Mouse (Mus musculus): ENCODE results near the gene Rgr. TPM values are rescaled to one million over a fixed set of nuclear protein-coding genes. Genes with fewer than 3 reads are reported as not detected.

The Rgr gene
- total RNA-seq (2021), result not detected
- long read RNA-seq, experiment 1, result 0 reads
- long read RNA-seq, experiment 2, result 0 reads

DNA sequence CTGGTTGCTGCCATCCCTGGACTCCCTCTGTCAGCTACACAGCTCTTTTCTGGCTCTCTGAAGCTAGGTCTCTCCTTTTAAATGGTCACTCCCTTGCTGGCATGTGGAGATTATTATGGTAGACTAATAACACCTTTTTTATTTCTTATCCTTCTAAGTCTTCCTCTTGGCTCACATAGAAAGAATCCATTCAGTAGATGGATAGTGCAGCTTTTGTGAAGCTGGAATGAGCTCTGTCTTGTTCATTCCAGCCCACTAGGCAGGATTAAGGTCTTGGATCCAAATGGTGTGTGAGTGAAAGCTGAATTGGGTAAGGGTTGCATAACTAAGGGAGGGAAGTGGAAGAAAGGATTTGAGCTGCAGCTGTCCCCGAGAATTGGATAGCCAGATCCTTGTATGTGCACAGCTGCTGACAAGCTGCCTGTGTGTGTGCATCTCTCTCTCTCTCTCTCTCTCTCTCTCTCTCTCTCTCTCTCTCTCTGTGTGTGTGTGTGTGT is at the start of gene Rgr:
Rgr (minus strand) TSS at position 51 of the 497 bp plus-strand sequence.
- Histone ChIP-seq H3K27ac (no peak within 1 kb of the TSS), H3K4me3 (no peak within 1 kb of the TSS)
- no peak for TF ChIP-seq CTCF (conservative IDR thresholded peaks at IDR 0.05)
- peak in 1 of 2 experiments; percentile 6 for DNase-seq (ENCODE audit: low spot score in 2 of 2)

GRCm38 (mm10) chr14:37097956-37098530 is 49.3 kb upstream of the Rgr start, which contains the start of gene Cdhr1:
Gene Cdhr1, minus strand, starts transcription at chr14:37098347.
- DNase-seq (ENCODE audit: low spot score in 2 of 2), result no peak
- Histone ChIP-seq H3K4me3 (peak within 1 kb of the TSS; percentile 58), H3K27ac (peak within 1 kb of the TSS; percentile 48)
- TF ChIP-seq CTCF (conservative IDR thresholded peaks at IDR 0.05), result no peak

DNA sequence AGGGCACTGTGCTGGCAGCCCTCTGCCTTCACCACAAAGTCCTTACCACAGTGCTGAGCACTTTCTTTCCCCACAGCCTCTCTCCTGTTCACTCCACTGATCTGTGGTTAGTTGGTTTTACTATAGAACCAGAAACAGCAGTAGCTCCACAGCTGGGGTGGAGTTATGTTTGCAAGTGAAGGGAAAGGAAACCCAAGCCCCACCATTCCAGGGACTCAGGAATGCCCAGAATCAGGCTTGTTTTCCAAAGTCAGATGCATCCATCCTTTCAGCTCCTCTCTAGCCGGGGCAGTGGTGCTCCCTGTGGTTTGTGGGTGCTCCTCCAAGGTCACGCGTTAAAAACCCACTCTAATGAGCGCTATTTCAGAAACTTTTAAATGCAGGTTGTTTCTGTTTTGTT is 46.8 kb upstream of the Rgr start:
- DNase-seq (ENCODE audit: low spot score in 2 of 2), result no peak
- Histone ChIP-seq H3K4me3 (no peak overlapping the region), H3K27ac (no peak overlapping the region)
- no peak for TF ChIP-seq CTCF (conservative IDR thresholded peaks at IDR 0.05)

DNA sequence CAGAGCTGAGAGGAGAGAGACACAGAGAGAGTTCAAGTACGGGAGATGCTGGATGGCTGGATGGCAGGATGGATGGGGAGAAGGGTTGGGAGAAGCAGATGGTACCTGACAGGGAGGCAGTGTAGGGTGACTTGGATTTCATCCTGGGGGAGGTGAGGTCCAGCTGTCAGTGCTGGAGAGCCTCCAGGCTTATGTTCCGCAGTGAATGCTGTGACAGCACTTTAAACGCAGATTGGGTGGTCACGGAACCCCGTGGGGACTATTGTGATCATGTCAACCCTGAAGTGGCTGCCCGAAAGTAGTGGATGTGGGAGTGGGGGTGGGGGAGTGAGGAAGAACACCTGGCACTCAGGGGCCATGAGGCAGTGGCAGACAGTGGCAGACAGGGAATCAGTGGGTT is 45.7 kb upstream of the Rgr start:
- TF ChIP-seq CTCF (conservative IDR thresholded peaks at IDR 0.05), result no peak
- no peak overlapping the region for H3K27ac ChIP-seq
- no peak overlapping the region for H3K4me3 ChIP-seq
- no peak for DNase-seq (ENCODE audit: low spot score in 2 of 2)

- Histone ChIP-seq H3K27ac (no peak overlapping the region), H3K4me3 (no peak overlapping the region)
- DNase-seq (ENCODE audit: low spot score in 2 of 2), result no peak
- TF ChIP-seq CTCF (conservative IDR thresholded peaks at IDR 0.05), result no peak
These were observed 35.0 kb upstream of the Rgr start for GRCm38 (mm10) chr14:37083755-37084154.

- Histone ChIP-seq H3K27ac (no peak overlapping the region), H3K4me3 (no peak overlapping the region)
- no peak for DNase-seq (ENCODE audit: low spot score in 2 of 2)
- no peak for TF ChIP-seq CTCF (conservative IDR thresholded peaks at IDR 0.05)
These were observed 32.0 kb upstream of the Rgr start for GRCm38 (mm10) chr14:37080724-37081123.

GRCm38 (mm10) chr14:37068516-37068915 is 19.8 kb upstream of the Rgr start:
- no peak overlapping the region for H3K4me3 ChIP-seq
- no peak for DNase-seq (ENCODE audit: low spot score in 2 of 2)
- no peak for TF ChIP-seq CTCF (conservative IDR thresholded peaks at IDR 0.05)
- H3K27ac ChIP-seq, result no peak overlapping the region

DNA sequence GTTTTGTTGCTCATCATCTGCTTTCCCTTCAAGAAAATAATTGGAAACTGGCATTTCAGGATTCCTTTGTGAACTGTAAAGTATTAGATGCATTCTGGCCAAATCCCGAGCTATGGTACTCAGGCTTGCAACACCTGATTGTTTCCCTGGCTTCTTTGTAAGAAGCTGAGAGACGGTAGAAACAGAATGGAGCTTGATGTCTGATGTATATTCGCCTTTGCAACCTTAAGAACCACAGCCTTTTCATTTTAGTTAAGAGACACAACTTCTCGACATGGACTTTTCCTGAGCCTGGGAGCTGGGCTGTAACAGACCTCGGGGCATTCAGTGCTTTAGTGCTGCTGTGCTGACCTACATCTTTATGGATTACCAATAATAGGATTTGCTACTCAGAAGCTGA is 18.9 kb upstream of the Rgr start, which contains the start of gene Lrit2:
Lrit2 (plus strand) TSS at position 301 of the 400 bp plus-strand sequence.
- no peak for TF ChIP-seq CTCF (conservative IDR thresholded peaks at IDR 0.05)
- Histone ChIP-seq H3K4me3 (no peak within 1 kb of the TSS), H3K27ac (no peak within 1 kb of the TSS)
- no peak for DNase-seq (ENCODE audit: low spot score in 2 of 2)

GRCm38 (mm10) chr14:37066636-37067035 is 17.9 kb upstream of the Rgr start:
- TF ChIP-seq CTCF (conservative IDR thresholded peaks at IDR 0.05), result no peak
- Histone ChIP-seq H3K4me3 (no peak overlapping the region), H3K27ac (no peak overlapping the region)
- peak in 1 of 2 experiments; percentile 19 for DNase-seq (ENCODE audit: low spot score in 2 of 2)

GRCm38 (mm10) chr14:37064849-37065248 is 16.1 kb upstream of the Rgr start:
- Histone ChIP-seq H3K4me3 (no peak overlapping the region), H3K27ac (no peak overlapping the region)
- TF ChIP-seq CTCF (conservative IDR thresholded peaks at IDR 0.05), result peak; percentile 51
- no peak for DNase-seq (ENCODE audit: low spot score in 2 of 2)

DNA sequence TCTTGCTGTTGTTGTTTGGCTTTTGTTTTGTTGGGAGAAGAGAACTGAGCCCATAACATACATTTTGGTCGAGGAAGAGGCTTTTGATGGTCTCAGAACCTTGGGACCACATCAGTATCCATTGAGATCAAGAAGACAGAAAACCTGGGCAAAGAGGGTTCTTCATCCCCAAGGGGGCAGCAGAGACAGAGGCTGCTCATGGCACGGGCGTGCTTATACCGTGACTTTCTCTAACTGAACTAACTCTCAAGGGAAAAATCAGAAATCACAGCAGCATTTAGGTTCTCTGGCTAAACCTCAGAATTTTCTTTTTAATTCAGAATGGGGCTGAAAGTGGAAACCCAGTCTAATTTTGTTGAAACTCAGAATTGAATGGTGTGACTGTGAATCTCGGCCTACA is 14.3 kb downstream of the Rgr start:
- DNase-seq (ENCODE audit: low spot score in 2 of 2), result no peak
- H3K27ac ChIP-seq, result no peak overlapping the region
- peak; percentile 66 for TF ChIP-seq CTCF (conservative IDR thresholded peaks at IDR 0.05)
- H3K4me3 ChIP-seq, result no peak overlapping the region

DNA sequence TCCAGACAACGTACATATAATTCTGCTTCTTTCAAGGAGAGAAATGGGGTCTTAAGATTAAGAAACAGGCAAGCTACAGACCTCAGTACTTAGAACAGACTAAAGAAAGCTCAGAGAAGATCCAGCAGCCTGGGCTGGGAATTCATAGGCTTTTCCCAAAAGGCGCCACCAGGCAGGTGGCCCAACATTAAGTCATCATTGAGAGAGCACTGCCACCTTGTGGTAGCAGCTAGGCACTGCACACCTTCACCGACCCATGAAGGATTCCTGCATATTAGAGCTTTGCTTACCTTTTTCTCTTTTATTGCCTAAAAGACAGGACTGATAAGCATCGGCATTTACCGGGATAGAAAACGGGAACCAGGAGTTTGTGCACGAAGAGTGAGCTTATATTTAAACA is 15.5 kb downstream of the Rgr start:
- H3K27ac ChIP-seq, result no peak overlapping the region
- H3K4me3 ChIP-seq, result peak overlapping the region; percentile 3; the same call in 1 of the 2 replicates
- TF ChIP-seq CTCF (conservative IDR thresholded peaks at IDR 0.05), result peak; percentile 99
- peak; percentile 80 to 88 for DNase-seq (ENCODE audit: low spot score in 2 of 2)

DNA sequence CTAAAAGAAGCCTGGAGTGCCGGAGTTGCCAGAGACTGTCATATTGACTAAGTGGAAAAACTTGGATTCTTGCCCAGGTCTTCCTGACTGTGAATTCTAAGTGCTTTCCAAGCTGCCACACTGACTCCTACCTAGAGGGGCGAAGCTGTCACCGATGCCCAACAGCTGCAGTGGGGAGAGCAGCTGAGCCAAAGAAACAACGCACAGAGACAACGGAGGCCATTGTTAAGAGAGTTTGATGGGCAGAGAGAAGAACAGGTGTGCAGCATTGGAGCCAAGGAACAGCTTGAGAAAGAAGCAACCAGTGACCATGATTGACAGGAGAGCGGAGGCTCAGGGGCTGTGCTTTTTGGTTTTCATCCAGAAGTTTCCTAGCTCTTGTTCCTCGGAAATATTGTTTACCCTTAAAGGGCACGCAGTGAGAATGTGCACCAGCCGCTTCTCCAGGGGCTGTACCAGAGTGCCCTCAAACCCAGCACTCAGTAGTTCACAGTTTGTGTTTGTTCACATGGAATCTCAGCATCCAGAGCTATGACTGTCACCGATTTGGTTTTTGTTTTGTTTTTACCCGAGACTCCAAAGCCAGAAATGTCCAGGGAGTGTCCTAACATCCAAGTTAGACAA is 16.2 kb downstream of the Rgr start:
- DNase-seq (ENCODE audit: low spot score in 2 of 2), result peak in 1 of 2 experiments; percentile 5
- TF ChIP-seq CTCF (conservative IDR thresholded peaks at IDR 0.05), result no peak
- Histone ChIP-seq H3K27ac (no peak overlapping the region), H3K4me3 (peak overlapping the region; percentile 3; the same call in 1 of the 2 replicates)

DNA sequence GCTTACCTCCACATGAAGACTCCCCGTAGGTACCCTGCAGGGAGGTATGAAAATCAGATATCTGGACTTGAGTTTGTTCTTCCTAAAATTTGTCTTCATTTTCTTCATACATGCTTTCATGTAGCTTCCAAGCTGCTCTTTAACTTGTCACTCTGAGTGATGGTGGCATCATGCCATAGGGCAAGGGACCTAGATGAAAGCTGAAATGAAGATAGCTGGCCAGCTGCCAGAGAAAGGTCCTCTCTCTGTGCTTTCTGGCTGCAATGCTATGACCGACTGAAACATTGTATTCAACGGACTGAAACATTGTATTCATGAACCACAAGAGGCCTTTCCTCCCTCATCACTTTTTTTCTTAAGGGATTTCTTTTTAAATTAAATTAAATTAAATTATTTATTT is 20.2 kb downstream of the Rgr start:
- no peak for TF ChIP-seq CTCF (conservative IDR thresholded peaks at IDR 0.05)
- H3K27ac ChIP-seq, result no peak overlapping the region
- no peak for DNase-seq (ENCODE audit: low spot score in 2 of 2)
- H3K4me3 ChIP-seq, result no peak overlapping the region
